Mouse (Mus musculus) liver, embryonic 15.5 days (tissue): ENCODE results near the gene Fuz. TPM values are rescaled to one million over a fixed set of nuclear protein-coding genes. Genes with fewer than 3 reads are reported as not detected.
A peak's percentile ranks its signal among the peaks of the same experiment; 100 is the strongest.

Source experiments
- ATAC-seq: fragments of 200-750 bp; cut with Nextera tagmentation; 2 replicates; pipeline ENCODE4 v1.8.0; 2017; ENCODE audit warnings: moderate number of reproducible peaks, mild to moderate bottlenecking, moderate library complexity; ENCODE audit not compliant: insufficient read depth
- H3K27ac ChIP-seq: fragments of 300-500 bp; sonication (generic); replicated peaks from 2 replicates; pipeline ENCODE4 v1.5.1; 2015; ENCODE audit warnings: mild to moderate bottlenecking, inconsistent platforms
- H3K27me3 ChIP-seq: fragments of 300-500 bp; sonication (generic); 2 replicates; pipeline ENCODE4 v1.6.1; 2015; ENCODE audit warnings: mild to moderate bottlenecking, inconsistent platforms
- H3K36me3 ChIP-seq: fragments of 300-500 bp; sonication (generic); replicated peaks from 2 replicates; pipeline ENCODE4 v1.6.1; 2015; ENCODE audit warnings: moderate library complexity, mild to moderate bottlenecking, inconsistent platforms
- H3K4me1 ChIP-seq: fragments of 300-500 bp; sonication (generic); replicated peaks from 2 replicates; pipeline ENCODE4 v1.6.1; 2015; ENCODE audit warnings: inconsistent platforms
- H3K4me2 ChIP-seq: fragments of 300-500 bp; sonication (generic); 2 replicates; pipeline ENCODE4 v1.6.1; 2015; ENCODE audit warnings: moderate library complexity, mild to moderate bottlenecking, inconsistent platforms
- H3K4me3 ChIP-seq: fragments of 300-500 bp; sonication (generic); replicated peaks from 2 replicates; pipeline ENCODE4 v1.5.1; 2015; ENCODE audit warnings: mild to moderate bottlenecking, inconsistent platforms
- H3K9ac ChIP-seq: fragments of 300-500 bp; sonication (generic); 2 replicates; pipeline ENCODE4 v1.6.1; 2015; ENCODE audit warnings: moderate library complexity, mild to moderate bottlenecking, inconsistent platforms
- H3K9me3 ChIP-seq: fragments of 300-500 bp; sonication (generic); replicated peaks from 2 replicates; pipeline ENCODE4 v1.6.1; 2016; ENCODE audit warnings: inconsistent platforms
- WGBS: fragments of 180-500 bp; shearing (Covaris S2); methylation state at CpG from one replicate; pipeline ENCODE4 v1.1.7; 2015; ENCODE audit warnings: mixed read lengths; ENCODE audit not compliant: insufficient replicate concordance; 5-methylcytosine and 5-hydroxymethylcytosine counted together
- polyA plus RNA-seq: library from polyadenylated mRNA; unstranded; fragments of >200 nt; fragmentation: Nextera tagmentation; extraction: Ambion mirVana; gene quantifications from 2 replicates; pipeline ENCODE4 v1.2.1, GENCODE M21; 2015

Gene Fuz
- polyA plus RNA-seq, 1 experiment from 2014 or later, result 6.9 TPM

DNA sequence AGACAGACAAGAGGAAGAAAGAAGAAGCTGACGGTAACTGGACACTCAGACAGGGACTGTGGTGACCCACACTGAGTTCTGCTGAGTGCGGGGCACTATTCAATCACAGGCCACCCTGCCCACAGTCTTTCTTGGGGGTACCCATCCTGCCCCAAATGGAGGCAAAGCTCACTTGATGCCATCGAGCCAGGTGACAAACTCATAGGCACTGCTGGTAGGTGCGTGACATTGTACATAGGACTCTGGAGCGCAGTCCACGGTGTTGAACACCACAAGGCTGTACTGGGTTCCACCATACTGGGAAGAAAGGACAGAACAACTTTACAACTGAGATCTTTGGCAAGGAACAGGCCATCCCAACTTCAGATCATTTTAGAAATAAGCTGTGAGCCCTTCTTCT lies 4.3 kb upstream of the Fuz start:
- peaks cover 72% of the 10 kb centered on the region for H3K4me1 ChIP-seq
- H3K9me3 ChIP-seq, result no peaks in the 10 kb centered on the region
- peak overlapping the region; percentile 97 for H3K27ac ChIP-seq
- H3K4me2 ChIP-seq, result peak overlapping the region; percentile 91
- peak overlapping the region; percentile 85 for H3K9ac ChIP-seq
- 0 out of 2 replicates have a peak, but pooled peaks have one; percentile 33 for ATAC-seq
- H3K36me3 ChIP-seq, result peaks cover 9% of the 10 kb centered on the region; the same call in 1 of the 2 replicates
- 18% methylated on average over 6 of the region's 6 CpGs for WGBS
- no peaks in the 10 kb centered on the region for H3K27me3 ChIP-seq
- H3K4me3 ChIP-seq, result peak overlapping the region; percentile 86

DNA sequence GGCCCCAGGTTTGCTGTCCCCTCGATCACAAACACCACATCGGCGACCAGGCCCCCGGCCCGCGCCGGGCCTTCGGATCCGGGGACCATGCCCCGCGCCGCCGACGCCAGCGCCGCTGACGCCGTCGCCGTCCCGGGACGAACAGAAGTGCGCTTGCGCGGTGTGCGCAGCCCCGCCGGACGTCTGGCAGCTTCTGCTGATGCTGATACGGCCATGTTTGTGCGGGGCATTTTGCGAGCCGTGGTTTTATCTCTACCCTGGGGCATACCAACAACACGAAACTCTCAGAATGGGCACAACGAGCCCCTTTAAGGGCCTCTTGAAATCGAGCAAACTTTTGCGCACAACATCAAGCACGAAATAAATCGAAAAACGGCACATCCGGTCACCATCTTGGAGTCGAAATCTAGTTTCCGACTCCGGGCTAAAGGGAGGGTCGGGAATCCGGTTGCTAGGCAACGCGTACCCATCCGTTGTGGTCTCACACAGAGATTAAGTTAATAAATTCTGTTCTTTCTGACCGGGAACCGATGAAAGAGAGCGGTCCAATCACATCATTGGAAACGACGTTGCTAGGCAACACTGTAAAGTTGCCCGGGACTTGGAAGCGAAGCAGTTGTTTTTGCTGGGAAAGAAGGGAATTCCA lies 3.5 kb upstream of the Fuz start, which contains the start of gene Med25:
TSS of gene Med25 (minus strand) at position 437 of the 646 bp plus-strand sequence.
- H3K36me3 ChIP-seq, result peaks cover 7% of the 10 kb centered on the region; the same call in 1 of the 2 replicates
- ATAC-seq, result peak; percentile 72
- under 1% methylated on average over 56 of the region's 56 CpGs for WGBS

GRCm38 (mm10) chr7:44893197-44893596 lies 2.7 kb upstream of the Fuz start:
- Histone ChIP-seq H3K36me3 (peaks cover 7% of the 10 kb centered on the region; the same call in 1 of the 2 replicates), H3K9me3 (no peaks in the 10 kb centered on the region), H3K27ac (0 out of 2 replicates have a peak overlapping the region, but pooled peaks have one; percentile 26), H3K4me1 (peaks cover 74% of the 10 kb centered on the region), H3K4me2 (peak overlapping the region; percentile 91), H3K4me3 (peak overlapping the region; percentile 86), H3K9ac (no peak overlapping the region), H3K27me3 (no peaks in the 10 kb centered on the region)
- no peak for ATAC-seq
- WGBS, result 52% methylated on average over 8 of the region's 8 CpGs

More for the DNA sequence above, 3.5 kb upstream of the Fuz start, which contains the start of gene Med25:
- Histone ChIP-seq H3K9me3 (no peaks in the 10 kb centered on the region), H3K27me3 (no peaks in the 10 kb centered on the region), H3K4me1 (peaks cover 74% of the 10 kb centered on the region), H3K9ac (peak within 1 kb of the TSS; percentile 85), H3K27ac (peak within 1 kb of the TSS; percentile 97), H3K4me2 (peak within 1 kb of the TSS; percentile 91), H3K4me3 (peak within 1 kb of the TSS; percentile 86)

GRCm38 (mm10) chr7:44894175-44894574 lies 1.7 kb upstream of the Fuz start:
- Histone ChIP-seq H3K4me1 (peaks cover 74% of the 10 kb centered on the region), H3K4me3 (no peak overlapping the region), H3K9ac (no peak overlapping the region), H3K27ac (no peak overlapping the region), H3K9me3 (no peaks in the 10 kb centered on the region), H3K27me3 (no peaks in the 10 kb centered on the region), H3K36me3 (peaks cover 9% of the 10 kb centered on the region), H3K4me2 (no peak overlapping the region)
- no peak for ATAC-seq
- 73% methylated on average over 3 of the region's 3 CpGs for WGBS

GRCm38 (mm10) chr7:44895206-44895592 lies 680 bp upstream of the Fuz start:
- Histone ChIP-seq H3K4me2 (peak overlapping the region; percentile 82), H3K36me3 (peaks cover 18% of the 10 kb centered on the region), H3K4me1 (peaks cover 78% of the 10 kb centered on the region), H3K4me3 (peak overlapping the region; percentile 66), H3K9me3 (no peaks in the 10 kb centered on the region), H3K27me3 (no peaks in the 10 kb centered on the region), H3K27ac (no peak overlapping the region), H3K9ac (no peak overlapping the region)
- 68% methylated on average over 7 of the region's 7 CpGs for WGBS
- ATAC-seq, result no peak

GRCm38 (mm10) chr7:44896499-44896898 lies 620 bp downstream of the Fuz start:
- Histone ChIP-seq H3K4me1 (peaks cover 78% of the 10 kb centered on the region), H3K27ac (peak overlapping the region; percentile 72)
- 38% methylated on average over 10 of the region's 10 CpGs for WGBS

GRCm38 (mm10) chr7:44898607-44899006 lies 2.7 kb downstream of the Fuz start:
- ATAC-seq, result peak; percentile 17; the same call in 1 of the 2 replicates
- Histone ChIP-seq H3K9me3 (no peaks in the 10 kb centered on the region), H3K4me3 (no peak overlapping the region), H3K9ac (no peak overlapping the region), H3K4me1 (peaks cover 71% of the 10 kb centered on the region), H3K36me3 (peaks cover 50% of the 10 kb centered on the region), H3K27ac (peak overlapping the region; percentile 59), H3K4me2 (peak overlapping the region; percentile 33; the same call in 1 of the 2 replicates), H3K27me3 (no peaks in the 10 kb centered on the region)
- WGBS, result 44% methylated on average over 19 of the region's 19 CpGs

More at GRCm38 (mm10) chr7:44896499-44896898, 620 bp downstream of the Fuz start:
- H3K27me3 ChIP-seq, result no peaks in the 10 kb centered on the region
- no peaks in the 10 kb centered on the region for H3K9me3 ChIP-seq
- ATAC-seq, result no peak
- H3K9ac ChIP-seq, result peak overlapping the region; percentile 59
- H3K4me3 ChIP-seq, result peak overlapping the region; percentile 66
- H3K4me2 ChIP-seq, result peak overlapping the region; percentile 82
- H3K36me3 ChIP-seq, result peaks cover 29% of the 10 kb centered on the region

DNA sequence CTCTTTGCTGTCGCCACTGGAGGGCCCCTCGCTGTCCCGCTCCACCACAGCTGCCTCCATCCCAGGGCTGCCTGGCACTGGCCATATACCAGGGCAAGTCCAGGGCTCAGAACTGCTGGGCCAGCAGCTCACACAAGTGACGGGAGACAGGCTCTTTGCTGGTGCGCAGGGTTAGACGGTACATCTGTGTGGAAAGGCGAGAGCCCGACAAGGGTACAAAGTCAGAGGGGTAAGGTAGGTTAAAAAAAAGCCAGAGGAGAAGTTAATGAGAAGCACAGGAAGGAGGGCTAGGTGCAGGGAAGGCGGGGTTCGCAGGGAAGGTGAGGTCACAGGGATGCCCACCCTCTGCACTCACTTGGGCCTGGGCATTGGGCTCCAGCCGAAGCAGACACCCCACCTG lies 4.8 kb downstream of the Fuz start:
- H3K4me2 ChIP-seq, result no peak overlapping the region; the same call in 1 of the 2 replicates
- H3K4me1 ChIP-seq, result peaks cover 61% of the 10 kb centered on the region
- WGBS, result 87% methylated on average over 11 of the region's 11 CpGs
- H3K27me3 ChIP-seq, result no peaks in the 10 kb centered on the region
- H3K36me3 ChIP-seq, result peaks cover 70% of the 10 kb centered on the region
- no peak overlapping the region for H3K4me3 ChIP-seq
- no peak for ATAC-seq
- no peak overlapping the region for H3K9ac ChIP-seq
- no peak overlapping the region; the same call in 1 of the 2 replicates for H3K27ac ChIP-seq
- no peaks in the 10 kb centered on the region for H3K9me3 ChIP-seq

DNA sequence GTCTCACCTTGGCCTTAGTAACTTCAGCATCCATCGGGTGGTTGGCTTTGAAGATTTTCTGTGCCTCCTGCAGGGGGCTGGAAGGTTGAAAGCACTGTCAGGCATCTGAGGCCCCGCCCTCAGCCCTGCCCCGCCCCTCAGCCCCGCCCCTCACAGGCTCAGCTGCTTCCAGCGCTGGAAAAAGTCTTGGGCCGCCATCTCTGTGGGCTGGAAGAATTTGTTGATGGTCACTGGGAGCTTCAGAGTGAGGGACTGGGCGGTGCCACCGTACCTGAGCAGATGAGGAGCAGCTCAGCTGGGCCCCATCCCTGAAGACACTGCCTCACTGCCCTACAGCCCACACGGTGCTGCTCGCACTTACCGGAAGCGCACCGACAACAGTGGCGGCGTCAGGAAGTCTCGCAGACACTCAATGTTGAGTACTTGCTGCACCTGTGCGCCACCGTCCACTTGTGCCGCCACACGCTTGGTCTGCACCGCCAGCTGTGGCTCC lies 5.4 kb downstream of the Fuz start:
- Histone ChIP-seq H3K27me3 (no peaks in the 10 kb centered on the region), H3K4me2 (peak overlapping the region; percentile 55), H3K4me1 (peaks cover 56% of the 10 kb centered on the region), H3K4me3 (peak overlapping the region; percentile 39), H3K9ac (no peak overlapping the region), H3K9me3 (no peaks in the 10 kb centered on the region), H3K27ac (no peak overlapping the region; the same call in 1 of the 2 replicates), H3K36me3 (peaks cover 77% of the 10 kb centered on the region)
- WGBS, result 13% methylated on average over 21 of the region's 21 CpGs
- ATAC-seq, result peak; percentile 13; the same call in 1 of the 2 replicates

DNA sequence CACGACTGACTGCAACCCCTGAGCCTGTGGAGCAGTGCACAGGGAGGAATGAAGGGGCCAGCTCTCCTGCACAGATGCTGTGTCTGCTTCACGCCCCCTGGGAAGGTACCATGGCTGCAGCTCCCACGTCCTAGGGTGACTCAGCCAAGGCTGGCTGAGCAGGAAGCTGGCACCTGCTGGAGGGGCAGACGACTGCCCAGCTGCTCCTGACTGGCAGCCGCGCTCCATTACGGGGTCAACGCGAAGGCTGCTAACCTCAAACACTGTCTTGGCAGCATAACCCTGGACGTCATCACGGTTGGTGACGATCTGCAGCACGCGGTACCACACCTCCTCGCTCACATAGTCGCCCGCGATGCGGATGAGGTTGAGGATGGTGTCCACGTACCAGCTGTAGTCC lies 9.6 kb downstream of the Fuz start:
- no peak overlapping the region for H3K4me3 ChIP-seq
- H3K36me3 ChIP-seq, result peaks cover 100% of the 10 kb centered on the region
- H3K9ac ChIP-seq, result no peak overlapping the region
- WGBS, result 86% methylated on average over 20 of the region's 20 CpGs
- no peak for ATAC-seq
- no peak overlapping the region for H3K27ac ChIP-seq
- no peaks in the 10 kb centered on the region for H3K27me3 ChIP-seq
- peaks cover 16% of the 10 kb centered on the region for H3K4me1 ChIP-seq
- H3K9me3 ChIP-seq, result no peaks in the 10 kb centered on the region
- no peak overlapping the region for H3K4me2 ChIP-seq

GRCm38 (mm10) chr7:44908706-44909476 lies 13.0 kb downstream of the Fuz start:
- no peaks in the 10 kb centered on the region; the same call in 1 of the 2 replicates for H3K4me1 ChIP-seq
- H3K27me3 ChIP-seq, result no peaks in the 10 kb centered on the region
- H3K9me3 ChIP-seq, result no peaks in the 10 kb centered on the region
- peaks cover 100% of the 10 kb centered on the region for H3K36me3 ChIP-seq
- 76% methylated on average over 15 of the region's 15 CpGs for WGBS
- no peak overlapping the region for H3K9ac ChIP-seq
- no peak overlapping the region for H3K4me3 ChIP-seq
- no peak overlapping the region for H3K27ac ChIP-seq
- H3K4me2 ChIP-seq, result no peak overlapping the region
- ATAC-seq, result no peak
